In the genomic region with DNA sequence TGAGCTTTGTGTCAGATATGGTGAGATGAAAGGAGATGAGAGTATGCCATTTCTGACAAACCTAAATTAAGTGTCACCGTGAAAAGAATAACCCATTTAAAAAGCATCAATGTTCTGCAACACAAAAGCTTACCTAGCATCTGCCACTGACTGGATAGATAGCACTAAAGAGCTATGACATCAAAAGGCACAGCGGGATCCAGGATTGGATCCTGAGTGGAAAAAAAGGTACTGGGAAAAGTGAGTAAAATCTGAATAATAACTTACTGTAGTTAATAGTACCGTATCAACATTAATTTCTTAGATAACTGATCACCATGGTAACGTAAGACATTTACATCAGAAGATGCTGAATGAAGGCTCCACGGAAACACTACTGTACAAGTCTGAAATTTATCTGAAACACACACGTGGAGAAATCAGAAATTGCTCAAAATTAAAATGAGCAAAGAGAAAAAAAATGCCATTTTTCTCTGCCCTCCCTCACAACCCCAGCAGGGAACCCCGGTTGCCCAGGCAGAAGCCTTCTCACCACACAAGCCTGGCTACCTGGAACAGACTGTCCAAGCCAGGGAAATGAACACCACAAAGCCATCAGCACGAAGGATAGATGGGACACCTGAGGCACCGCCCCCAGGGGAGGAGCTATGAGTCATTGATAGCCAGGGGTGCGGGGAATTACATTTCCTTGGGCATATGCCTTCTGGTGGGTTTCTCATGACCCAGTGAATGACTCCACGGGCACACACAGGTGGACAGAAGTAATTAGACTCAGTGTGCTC, we compare ENCODE assay signal across 23 mouse cellular contexts.
"Had no signal": no experiment of that assay in that cellular context is flagged by ENCODE, and none has a peak within 500 bp of the region (broad histone marks: within the 10 kb centered on the region; RNA-seq: fewer than 3 reads in every experiment).

No protein-coding gene starts in this region.

- ATAC-seq: intestine, postnatal 0 days had no signal

- H3K27me3 ChIP-seq: limb, embryonic 12.5 days; limb, embryonic 15.5 days; liver, embryonic 15.5 days; lung, embryonic 15.5 days; megakaryocyte, embryonic 14.5 days; neural tube, embryonic 13.5 days; stomach, embryonic 15.5 days had no signal

- H3K9me3 ChIP-seq: limb, embryonic 12.5 days; limb, embryonic 15.5 days; liver, embryonic 15.5 days; lung, embryonic 15.5 days; megakaryocyte, embryonic 14.5 days; neural tube, embryonic 13.5 days; stomach, embryonic 15.5 days had no signal

- H3K4me3 ChIP-seq: layer of hippocampus, adult 2 months; limb, embryonic 12.5 days; limb, embryonic 15.5 days; liver, embryonic 15.5 days; lung, embryonic 15.5 days; megakaryocyte, embryonic 14.5 days; myocyte; neural tube, embryonic 13.5 days; stomach, embryonic 15.5 days had no signal

- H3K9ac ChIP-seq: limb, embryonic 12.5 days; limb, embryonic 15.5 days; liver, embryonic 15.5 days; lung, embryonic 15.5 days; neural tube, embryonic 13.5 days; stomach, embryonic 15.5 days had no signal

- H3K36me3 ChIP-seq: limb, embryonic 12.5 days; limb, embryonic 15.5 days; liver, embryonic 15.5 days; lung, embryonic 15.5 days; neural tube, embryonic 13.5 days; stomach, embryonic 15.5 days had no signal

- H3K27ac ChIP-seq: kidney, postnatal 0 days; layer of hippocampus, adult 2 months; limb, embryonic 12.5 days; limb, embryonic 15.5 days; liver, embryonic 15.5 days; lung, embryonic 15.5 days; neural tube, embryonic 13.5 days; stomach, embryonic 15.5 days had no signal

- H3K4me2 ChIP-seq: limb, embryonic 12.5 days; limb, embryonic 15.5 days; liver, embryonic 11.5 days; liver, embryonic 15.5 days; lung, embryonic 15.5 days; midbrain, embryonic 11.5 days; neural tube, embryonic 13.5 days; stomach, embryonic 15.5 days had no signal

- H3K4me1 ChIP-seq: limb, embryonic 15.5 days; liver, embryonic 15.5 days; lung, embryonic 15.5 days; megakaryocyte, embryonic 14.5 days; neural tube, embryonic 13.5 days; stomach, embryonic 15.5 days had no signal

- DNase-seq: kidney, adult 2 months; kidney, postnatal 25 days; layer of hippocampus, adult 9-11 months; lung, adult 18-20 months; lung, postnatal 10 days; lung, postnatal 36 days; retina, postnatal 1 day; right cerebral cortex, postnatal 25 days; spleen, adult 18-20 months; thymus, postnatal 25 days had no signal
